Mouse (Mus musculus) olfactory bulb, adult 2 months (tissue): ENCODE measurements at regions not wholly inside any gene's neighbourhood (a gene's known extent, or its start where the extent isn't known, plus 50 kb on each side); places are given as distances from the start of the nearest gene placed in this dataset.

Experiments
- CTCF ChIP-seq: fragments of 200-500 bp; IDR thresholded peaks from 2 replicates; pipeline ENCODE4 v1.5.1; 2012; ENCODE audit warnings: low read depth, mild to moderate bottlenecking, low read length, moderate library complexity; ENCODE audit not compliant: insufficient read depth
- POLR2A ChIP-seq: fragments of 200-500 bp; IDR thresholded peaks from 2 replicates; pipeline ENCODE4 v1.6.1; 2012; ENCODE audit warnings: mild to moderate bottlenecking, low read depth, low read length, moderate library complexity; ENCODE audit not compliant: insufficient read depth

- TF ChIP-seq POLR2A (no peak), CTCF (no peak)
Measured at GRCm38 (mm10) chr7:36192645-36193044, 389.8 kb upstream of the Zfp507 start.
